Mouse (Mus musculus) granulocyte monocyte progenitor cell, adult 5-6 weeks (primary cell): ENCODE measurements at regions not wholly inside any gene's neighbourhood (a gene's known extent, or its start where the extent isn't known, plus 50 kb on each side); places are given as distances from the start of the nearest gene placed in this dataset.
A peak's percentile ranks its signal among the peaks of the same experiment; 100 is the strongest.

ENCODE experiments used
- ATAC-seq: replicated peaks from 2 replicates; pipeline ENCODE4 v1.8.0; 2016; ENCODE audit warnings: mild to moderate bottlenecking, moderate TSS enrichment, inconsistent platforms; ENCODE audit not compliant: poor library complexity, severe bottlenecking

- ATAC-seq: no peak
These were observed 52.0 kb upstream of the Dynlrb2 start for GRCm38 (mm10) chr8:116452806-116453205.

GRCm38 (mm10) chr8:116451397-116451796 lies 53.4 kb upstream of the Dynlrb2 start:
- ATAC-seq: no peak

GRCm38 (mm10) chr8:116447452-116447851 lies 57.3 kb upstream of the Dynlrb2 start:
- no peak for ATAC-seq

GRCm38 (mm10) chr8:116442827-116443226 lies 61.9 kb upstream of the Dynlrb2 start:
- ATAC-seq: no peak

GRCm38 (mm10) chr8:116438895-116439294 lies 65.9 kb upstream of the Dynlrb2 start:
- ATAC-seq: peak; percentile 94

GRCm38 (mm10) chr8:116435268-116435980 lies 69.3 kb upstream of the Dynlrb2 start:
- ATAC-seq: no peak

- no peak for ATAC-seq
These were observed 74.7 kb upstream of the Dynlrb2 start for GRCm38 (mm10) chr8:116430051-116430450.

GRCm38 (mm10) chr8:116429649-116430048 lies 75.1 kb upstream of the Dynlrb2 start:
- no peak for ATAC-seq

- no peak for ATAC-seq
These were observed 81.9 kb upstream of the Dynlrb2 start for GRCm38 (mm10) chr8:116422826-116423225.

GRCm38 (mm10) chr8:116412703-116413102 lies 92.1 kb upstream of the Dynlrb2 start:
- ATAC-seq: no peak

- no peak for ATAC-seq
These were observed 94.7 kb upstream of the Dynlrb2 start for GRCm38 (mm10) chr8:116410041-116410440.

- ATAC-seq: no peak
These were observed 95.8 kb upstream of the Dynlrb2 start for GRCm38 (mm10) chr8:116409011-116409410.

- no peak for ATAC-seq
These were observed 100.2 kb upstream of the Dynlrb2 start for GRCm38 (mm10) chr8:116404571-116404970.

GRCm38 (mm10) chr8:116403366-116403765 lies 101.4 kb upstream of the Dynlrb2 start:
- ATAC-seq: no peak

- no peak for ATAC-seq
These were observed 105.3 kb upstream of the Dynlrb2 start for GRCm38 (mm10) chr8:116399452-116399851.

- ATAC-seq: no peak
These were observed 106.1 kb upstream of the Dynlrb2 start for GRCm38 (mm10) chr8:116398565-116399205.

- no peak for ATAC-seq
These were observed 119.4 kb upstream of the Dynlrb2 start for GRCm38 (mm10) chr8:116385193-116385955.

- ATAC-seq: no peak
These were observed 120.2 kb upstream of the Dynlrb2 start for GRCm38 (mm10) chr8:116384418-116385089.

- ATAC-seq: 0 out of 2 replicates have a peak, but pooled peaks have one; percentile 33
These were observed 121.0 kb upstream of the Dynlrb2 start for GRCm38 (mm10) chr8:116383495-116384417.

- ATAC-seq: no peak
These were observed 121.7 kb upstream of the Dynlrb2 start for GRCm38 (mm10) chr8:116383036-116383435.
